Mouse (Mus musculus): ENCODE results near the gene Gtf3c2.

DNA sequence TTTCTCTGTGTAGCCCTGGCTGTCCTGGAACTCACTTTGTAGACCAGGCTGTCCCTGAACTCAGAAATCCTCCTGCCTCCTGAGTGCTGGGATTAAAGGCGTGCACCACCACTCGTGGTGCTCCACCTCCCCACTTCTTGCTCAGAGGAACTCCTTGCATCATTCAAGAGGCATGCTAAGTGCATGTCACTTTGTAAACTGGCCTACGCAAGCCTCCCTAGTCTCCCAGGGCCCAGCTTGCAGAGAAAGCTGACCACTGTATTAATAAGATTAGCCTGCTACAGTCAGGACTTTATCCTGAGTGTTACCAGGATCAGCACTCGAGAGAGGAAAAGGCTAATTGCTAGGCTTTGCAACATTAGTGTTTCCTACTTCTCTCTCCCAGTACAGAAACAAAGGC, 11.3 kb downstream of the Gtf3c2 start:
- no peak for TF ChIP-seq POLR2A (IDR thresholded peaks at IDR 0.05; ENCODE audit: control insufficient read depth, extremely low read depth, insufficient read depth, low read length, poor library complexity)
- no peak for TF ChIP-seq CTCF (IDR thresholded peaks at IDR 0.05; ENCODE audit: borderline replicate concordance, control insufficient read depth, extremely low read depth, insufficient read depth, low read length, poor library complexity)

All from thymus, adult 2 months (tissue).